Mouse (Mus musculus) testis, adult 2 months (tissue): ENCODE data around the gene Asb17. TPM values are rescaled to one million over a fixed set of nuclear protein-coding genes. Genes with fewer than 3 reads are reported as not detected.

Experiments
- H3K27ac ChIP-seq: fragments of 200-500 bp; 2 replicates; pipeline ENCODE4 v1.5.1; 2012; ENCODE audit warnings: low read depth, low read length; ENCODE audit not compliant: control insufficient read depth, insufficient read depth
- H3K27me3 ChIP-seq: fragments of 200-500 bp; 2 replicates; pipeline ENCODE4 v1.6.1; 2012; ENCODE audit warnings: mild to moderate bottlenecking, low read length, moderate library complexity; ENCODE audit not compliant: control insufficient read depth, insufficient read depth
- H3K36me3 ChIP-seq: fragments of 200-500 bp; 2 replicates; pipeline ENCODE4 v1.6.1; 2012; ENCODE audit warnings: mild to moderate bottlenecking, low read length; ENCODE audit not compliant: control insufficient read depth, insufficient read depth
- H3K4me1 ChIP-seq: fragments of 200-500 bp; 2 replicates; pipeline ENCODE4 v1.6.1; 2012; ENCODE audit warnings: low read length; ENCODE audit not compliant: control insufficient read depth, insufficient read depth
- H3K4me3 ChIP-seq: fragments of 200-500 bp; 2 replicates; pipeline ENCODE4 v1.5.1; 2012; ENCODE audit warnings: low read depth, mild to moderate bottlenecking, low read length, moderate library complexity, mixed read lengths; ENCODE audit not compliant: control insufficient read depth
- CTCF ChIP-seq: fragments of 200-500 bp; IDR thresholded peaks from 2 replicates; pipeline ENCODE4 v1.5.1; 2012; ENCODE audit warnings: low read depth, mild to moderate bottlenecking, inconsistent platforms, low read length, moderate library complexity; ENCODE audit not compliant: control insufficient read depth, insufficient read depth, insufficient replicate concordance
- POLR2A ChIP-seq: fragments of 200-500 bp; IDR thresholded peaks from 2 replicates; pipeline ENCODE4 v1.6.1; 2012; ENCODE audit warnings: low read depth, mild to moderate bottlenecking, inconsistent platforms, low read length, moderate library complexity; ENCODE audit not compliant: control insufficient read depth
- polyA plus RNA-seq: library from polyadenylated mRNA; depleted of rRNA; stranded (reverse); fragments of >200 nt; gene quantifications from 2 replicates; pipeline ENCODE4 v1.2.3, GENCODE M21; 2012

Asb17 gene
- polyA plus RNA-seq, 1 experiment: 160 TPM

DNA sequence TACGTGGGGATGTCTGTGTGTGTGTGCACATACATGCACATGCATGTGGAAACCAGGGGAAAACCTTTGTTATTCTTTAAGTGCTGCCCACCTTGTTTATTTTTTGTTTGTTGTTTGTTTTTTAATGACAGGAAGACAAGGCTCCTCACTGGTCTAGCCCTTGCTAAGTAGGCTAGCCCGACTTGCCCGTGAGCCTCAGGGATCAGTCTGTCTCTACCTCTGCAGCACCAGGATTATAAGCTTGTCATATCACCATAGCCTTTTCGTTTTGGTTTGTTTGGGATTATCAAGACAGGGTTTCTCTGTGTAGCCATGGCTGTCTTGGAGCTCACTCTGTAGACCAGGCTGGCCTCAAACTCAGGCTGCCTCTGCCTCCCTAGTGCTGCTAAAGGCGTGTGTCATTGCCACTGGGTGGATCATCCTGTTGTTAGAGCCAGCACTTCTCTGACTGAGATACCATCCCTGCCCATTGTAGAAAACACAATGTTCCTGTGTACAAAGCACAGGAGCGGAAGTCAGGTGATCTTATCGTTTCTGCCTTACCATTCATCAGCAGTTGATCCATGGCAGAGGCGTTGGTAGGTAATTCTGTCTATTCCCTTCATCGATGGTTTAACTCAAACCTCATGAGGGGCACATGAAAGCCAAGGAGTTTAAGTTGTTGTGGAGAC is 37.1 kb upstream of the Asb17 start:
- Histone ChIP-seq H3K4me1 (no peaks in the 10 kb centered on the region), H3K4me3 (no peak overlapping the region), H3K36me3 (no peaks in the 10 kb centered on the region), H3K27me3 (no peaks in the 10 kb centered on the region), H3K27ac (no peak overlapping the region)
- no peak for TF ChIP-seq CTCF
- TF ChIP-seq POLR2A: no peak

DNA sequence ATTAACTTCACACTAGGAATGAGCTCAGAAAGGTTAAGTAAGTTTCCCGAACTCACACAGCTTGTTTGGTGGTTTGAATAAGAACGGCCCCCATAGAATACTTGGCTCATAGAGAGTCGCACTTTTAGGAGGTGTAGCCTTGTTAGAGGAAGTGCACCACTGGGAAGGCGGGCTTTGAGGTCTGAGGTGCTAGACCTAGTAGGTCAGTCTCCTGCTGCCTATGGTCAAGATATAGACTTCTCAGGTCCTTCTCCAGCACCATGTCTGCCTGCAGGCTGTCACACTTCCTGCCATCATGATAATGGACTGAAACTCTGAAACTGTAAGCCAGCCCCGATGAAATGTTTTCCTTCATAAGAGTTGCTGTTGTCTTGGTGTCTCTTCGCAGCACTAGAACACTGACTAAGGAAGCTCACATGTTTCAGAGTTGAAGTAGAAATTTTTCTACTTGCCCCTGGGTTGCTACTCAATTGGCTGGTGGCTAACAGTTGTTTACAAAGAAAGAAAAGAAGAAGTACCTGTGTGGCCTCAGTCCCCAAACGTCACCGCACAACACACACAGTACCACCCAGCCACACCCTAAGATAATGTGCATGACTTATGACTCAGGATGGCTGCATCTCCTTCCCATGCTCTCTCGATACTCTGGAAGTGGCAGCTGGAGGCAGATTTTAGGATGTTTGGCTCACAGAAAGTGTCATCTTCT is 36.4 kb upstream of the Asb17 start:
- H3K27ac ChIP-seq: no peak overlapping the region
- no peaks in the 10 kb centered on the region for H3K36me3 ChIP-seq
- TF ChIP-seq CTCF (no peak), POLR2A (no peak)
- no peak overlapping the region for H3K4me3 ChIP-seq
- H3K27me3 ChIP-seq: no peaks in the 10 kb centered on the region
- no peaks in the 10 kb centered on the region for H3K4me1 ChIP-seq

DNA sequence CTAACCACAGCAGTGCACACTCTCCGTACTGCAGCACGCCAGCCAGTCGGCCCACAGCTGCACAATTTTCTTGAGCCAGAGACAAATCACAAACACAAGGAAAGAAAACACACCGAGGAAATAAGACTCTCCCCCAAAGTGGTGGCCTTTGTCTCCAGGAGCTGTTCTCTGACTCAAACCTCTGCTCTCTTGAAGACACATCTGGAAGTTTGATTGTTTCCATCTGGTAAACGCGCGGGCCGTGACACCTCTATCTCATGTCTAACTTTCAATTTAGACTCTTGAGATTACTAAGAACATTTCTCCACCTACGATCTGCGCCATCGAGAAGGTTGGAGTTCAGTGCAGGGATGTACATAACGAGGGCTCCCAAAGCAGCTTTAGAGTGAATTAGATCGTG is 35.6 kb upstream of the Asb17 start:
- no peak for TF ChIP-seq POLR2A
- no peak for TF ChIP-seq CTCF
- Histone ChIP-seq H3K4me1 (no peaks in the 10 kb centered on the region), H3K36me3 (no peaks in the 10 kb centered on the region), H3K27ac (no peak overlapping the region), H3K27me3 (no peaks in the 10 kb centered on the region), H3K4me3 (no peak overlapping the region)

DNA sequence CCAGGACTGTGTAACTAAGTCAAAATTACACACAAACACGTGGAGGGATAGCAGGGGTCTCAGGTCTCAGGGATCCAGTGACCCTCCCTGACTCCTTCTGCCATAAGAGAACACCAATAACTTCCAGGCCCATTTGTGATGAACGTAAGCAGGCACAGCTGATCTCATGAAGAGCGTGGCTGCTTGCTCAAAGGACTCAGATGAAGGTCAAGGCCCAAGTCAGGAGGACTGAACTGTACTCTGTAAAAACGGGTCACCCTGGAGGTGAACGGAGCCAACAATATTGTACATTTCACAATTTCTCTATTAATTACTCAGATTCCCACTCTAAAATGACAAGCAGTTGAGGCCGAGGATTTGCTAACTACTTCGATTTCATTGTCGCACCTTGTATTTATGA is 30.0 kb upstream of the Asb17 start:
- no peak overlapping the region for H3K4me3 ChIP-seq
- TF ChIP-seq POLR2A (no peak), CTCF (no peak)
- no peaks in the 10 kb centered on the region for H3K4me1 ChIP-seq
- no peak overlapping the region for H3K27ac ChIP-seq
- H3K36me3 ChIP-seq: no peaks in the 10 kb centered on the region
- no peaks in the 10 kb centered on the region for H3K27me3 ChIP-seq

DNA sequence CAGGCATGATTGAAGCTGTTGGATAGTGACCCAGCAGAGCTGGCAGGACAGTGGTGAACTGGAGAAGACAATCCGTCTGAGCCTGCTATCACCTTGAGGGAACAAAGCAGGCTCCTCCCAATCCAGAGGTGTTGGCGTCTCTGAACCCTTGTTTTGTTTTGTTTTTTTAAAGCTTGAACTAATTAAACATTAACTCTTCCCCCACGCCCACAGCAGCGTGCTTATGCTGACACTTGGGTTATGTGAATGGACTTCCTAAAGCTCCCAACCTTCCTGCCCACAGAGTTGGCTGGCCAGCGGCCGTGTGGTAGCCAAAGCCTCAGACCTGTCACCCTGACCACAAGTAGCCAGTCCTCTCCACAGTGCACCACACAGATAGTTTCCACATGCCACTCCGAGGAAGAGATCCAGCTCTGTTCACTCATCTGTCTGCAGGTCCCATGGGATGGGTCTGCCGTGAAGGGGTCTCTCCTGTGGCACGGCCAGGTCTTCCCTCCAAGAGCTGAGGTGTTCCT is 26.6 kb upstream of the Asb17 start:
- Histone ChIP-seq H3K4me3 (no peak overlapping the region), H3K27me3 (no peaks in the 10 kb centered on the region), H3K4me1 (no peaks in the 10 kb centered on the region), H3K27ac (no peak overlapping the region), H3K36me3 (no peaks in the 10 kb centered on the region)
- TF ChIP-seq POLR2A (no peak), CTCF (no peak)

DNA sequence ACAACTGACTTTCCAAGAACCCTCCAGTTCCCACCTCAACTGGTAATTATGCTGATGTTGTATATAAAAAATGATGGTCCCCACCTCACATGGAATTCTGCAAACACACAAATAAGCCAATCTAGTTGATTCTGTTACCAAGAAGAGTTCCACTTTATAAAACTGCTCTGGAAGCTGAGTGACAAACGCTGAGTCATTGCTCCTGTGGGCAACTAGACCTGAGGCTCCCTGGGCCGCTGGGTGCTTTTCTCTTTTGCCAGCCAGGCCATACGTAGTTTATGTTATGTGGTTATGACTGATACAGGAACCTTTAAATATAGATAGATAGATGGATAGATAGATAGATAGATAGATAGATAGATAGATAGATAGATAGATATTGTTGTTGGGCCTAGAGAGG is 25.3 kb upstream of the Asb17 start:
- no peaks in the 10 kb centered on the region for H3K27me3 ChIP-seq
- no peaks in the 10 kb centered on the region for H3K4me1 ChIP-seq
- no peaks in the 10 kb centered on the region for H3K36me3 ChIP-seq
- H3K27ac ChIP-seq: no peak overlapping the region
- TF ChIP-seq CTCF: no peak
- TF ChIP-seq POLR2A: no peak
- H3K4me3 ChIP-seq: no peak overlapping the region

DNA sequence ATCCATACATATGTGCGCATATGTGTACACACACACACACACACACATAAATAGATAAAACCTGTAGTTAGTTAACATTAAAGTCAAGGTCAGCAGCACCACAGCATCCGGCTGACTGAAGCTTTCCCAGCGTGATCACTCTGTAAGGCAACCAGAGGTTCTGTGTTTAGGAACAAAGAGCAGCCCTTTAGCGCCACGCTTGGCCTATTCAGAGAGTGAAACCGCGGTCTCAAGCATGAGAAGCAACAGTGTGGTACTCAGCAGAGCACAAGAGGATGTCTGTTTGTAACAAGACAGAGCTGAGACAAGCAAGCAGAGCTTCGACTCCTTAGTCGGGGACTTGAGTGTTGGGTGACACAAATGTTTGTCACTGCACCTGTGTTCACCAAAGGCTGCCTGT is 24.6 kb upstream of the Asb17 start:
- TF ChIP-seq CTCF (no peak), POLR2A (no peak)
- Histone ChIP-seq H3K4me3 (no peak overlapping the region), H3K4me1 (no peaks in the 10 kb centered on the region), H3K36me3 (no peaks in the 10 kb centered on the region), H3K27me3 (no peaks in the 10 kb centered on the region), H3K27ac (no peak overlapping the region)
